Mouse (Mus musculus): ENCODE measurements around the gene Nmbr. TPM values are rescaled to one million over a fixed set of nuclear protein-coding genes. Genes with fewer than 3 reads are reported as not detected.

The Nmbr gene
- 1.4 and 2.3 TPM in 2 replicates for polyA plus RNA-seq (2014; fragmentation: Nextera tagmentation; extraction: Ambion mirVana)

GRCm38 (mm10) chr10:14705072-14706066, at the start of gene Nmbr, which contains the start of gene Vta1:
TSS of gene Nmbr (plus strand) at chr10:14705591.
TSS of gene Vta1 (minus strand) at chr10:14705560.
- under 1% methylated on average over 49 of the region's 50 CpGs for WGBS
- peak; percentile 94 for ATAC-seq (ENCODE audit: low FRiP score, low TSS enrichment)

GRCm38 (mm10) chr10:14660875-14661274, 44.5 kb upstream of the Nmbr start:
- Histone ChIP-seq H3K4me3 (replicated peaks; ENCODE audit: low read depth, low read length) (no peak overlapping the region), H3K4me1 (ENCODE audit: control insufficient read depth, insufficient read depth, low read length) (no peaks in the 10 kb centered on the region), H3K36me3 (ENCODE audit: control insufficient read depth, insufficient read depth, low read length) (peaks cover 32% of the 10 kb centered on the region), H3K27ac (replicated peaks; ENCODE audit: low read depth, low read length) (no peak overlapping the region), H3K9me3 (ENCODE audit: control insufficient read depth, low read length) (no peaks in the 10 kb centered on the region), H3K9ac (replicated peaks; ENCODE audit: low read length) (no peak overlapping the region), H3K4me2 (ENCODE audit: low read length) (no peak overlapping the region), H3K27me3 (ENCODE audit: control insufficient read depth, insufficient read depth, low read length) (no peaks in the 10 kb centered on the region)
- ATAC-seq (ENCODE audit: low FRiP score, low TSS enrichment): no peak
- no peak for DNase-seq
- WGBS: 90% methylated on average over 2 of the region's 2 CpGs

More at GRCm38 (mm10) chr10:14705072-14706066, at the start of gene Nmbr, which contains the start of gene Vta1:
- H3K9me3 ChIP-seq (ENCODE audit: control insufficient read depth, low read length): no peaks in the 10 kb centered on the region
- peak within 1 kb of the TSS; percentile 85 for H3K9ac ChIP-seq (replicated peaks; ENCODE audit: low read length)
- peak; percentile 98 for DNase-seq
- H3K4me2 ChIP-seq (ENCODE audit: low read length): peak within 1 kb of the TSS; percentile 77
- H3K4me3 ChIP-seq (replicated peaks; ENCODE audit: low read depth, low read length): peak within 1 kb of the TSS; percentile 98
- H3K27me3 ChIP-seq (ENCODE audit: control insufficient read depth, insufficient read depth, low read length): no peaks in the 10 kb centered on the region
- peak within 1 kb of the TSS; percentile 87 for H3K27ac ChIP-seq (replicated peaks; ENCODE audit: low read depth, low read length)
- peaks cover 17% of the 10 kb centered on the region for H3K4me1 ChIP-seq (ENCODE audit: control insufficient read depth, insufficient read depth, low read length)
- no peaks in the 10 kb centered on the region for H3K36me3 ChIP-seq (ENCODE audit: control insufficient read depth, insufficient read depth, low read length)

DNA sequence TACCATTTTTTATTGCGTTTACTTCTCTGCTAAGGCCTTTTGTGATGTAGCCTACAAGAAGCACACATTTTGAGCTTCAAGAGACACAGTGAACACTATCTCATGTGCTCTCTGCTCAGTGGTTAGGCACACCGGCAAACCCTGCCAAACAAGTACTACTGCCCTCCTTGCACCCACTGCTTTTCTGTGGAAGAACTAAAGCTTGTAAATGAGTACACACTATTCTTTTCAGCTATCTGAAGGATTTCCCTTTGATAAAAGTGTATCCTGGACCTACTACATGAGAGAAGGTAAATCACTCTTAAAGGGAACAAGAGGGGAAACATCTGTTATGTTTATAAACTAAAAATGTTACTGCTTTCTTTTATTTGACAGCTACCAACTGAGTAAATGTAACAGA, 39.2 kb upstream of the Nmbr start:
- H3K4me1 ChIP-seq (ENCODE audit: control insufficient read depth, insufficient read depth, low read length): no peaks in the 10 kb centered on the region
- H3K4me3 ChIP-seq (replicated peaks; ENCODE audit: low read depth, low read length): no peak overlapping the region
- no peaks in the 10 kb centered on the region for H3K9me3 ChIP-seq (ENCODE audit: control insufficient read depth, low read length)
- H3K27me3 ChIP-seq (ENCODE audit: control insufficient read depth, insufficient read depth, low read length): no peaks in the 10 kb centered on the region
- DNase-seq (no peak), ATAC-seq (ENCODE audit: low FRiP score, low TSS enrichment) (no peak)
- WGBS: 96% methylated on average over 2 of the region's 2 CpGs
- H3K4me2 ChIP-seq (ENCODE audit: low read length): no peak overlapping the region
- no peak overlapping the region for H3K9ac ChIP-seq (replicated peaks; ENCODE audit: low read length)
- H3K27ac ChIP-seq (replicated peaks; ENCODE audit: low read depth, low read length): no peak overlapping the region
- H3K36me3 ChIP-seq (ENCODE audit: control insufficient read depth, insufficient read depth, low read length): peaks cover 33% of the 10 kb centered on the region

GRCm38 (mm10) chr10:14685663-14686062, 19.7 kb upstream of the Nmbr start:
- H3K4me2 ChIP-seq (ENCODE audit: low read length): no peak overlapping the region
- no peak for ATAC-seq (ENCODE audit: low FRiP score, low TSS enrichment)
- no peaks in the 10 kb centered on the region for H3K9me3 ChIP-seq (ENCODE audit: control insufficient read depth, low read length)
- H3K36me3 ChIP-seq (ENCODE audit: control insufficient read depth, insufficient read depth, low read length): peaks cover 17% of the 10 kb centered on the region; the same call in 1 of the 2 replicates
- H3K4me1 ChIP-seq (ENCODE audit: control insufficient read depth, insufficient read depth, low read length): no peaks in the 10 kb centered on the region
- 100% methylated on average over 1 of the region's 1 CpGs for WGBS
- H3K4me3 ChIP-seq (replicated peaks; ENCODE audit: low read depth, low read length): no peak overlapping the region
- no peak overlapping the region for H3K27ac ChIP-seq (replicated peaks; ENCODE audit: low read depth, low read length)
- DNase-seq: no peak
- H3K27me3 ChIP-seq (ENCODE audit: control insufficient read depth, insufficient read depth, low read length): no peaks in the 10 kb centered on the region
- no peak overlapping the region for H3K9ac ChIP-seq (replicated peaks; ENCODE audit: low read length)

DNA sequence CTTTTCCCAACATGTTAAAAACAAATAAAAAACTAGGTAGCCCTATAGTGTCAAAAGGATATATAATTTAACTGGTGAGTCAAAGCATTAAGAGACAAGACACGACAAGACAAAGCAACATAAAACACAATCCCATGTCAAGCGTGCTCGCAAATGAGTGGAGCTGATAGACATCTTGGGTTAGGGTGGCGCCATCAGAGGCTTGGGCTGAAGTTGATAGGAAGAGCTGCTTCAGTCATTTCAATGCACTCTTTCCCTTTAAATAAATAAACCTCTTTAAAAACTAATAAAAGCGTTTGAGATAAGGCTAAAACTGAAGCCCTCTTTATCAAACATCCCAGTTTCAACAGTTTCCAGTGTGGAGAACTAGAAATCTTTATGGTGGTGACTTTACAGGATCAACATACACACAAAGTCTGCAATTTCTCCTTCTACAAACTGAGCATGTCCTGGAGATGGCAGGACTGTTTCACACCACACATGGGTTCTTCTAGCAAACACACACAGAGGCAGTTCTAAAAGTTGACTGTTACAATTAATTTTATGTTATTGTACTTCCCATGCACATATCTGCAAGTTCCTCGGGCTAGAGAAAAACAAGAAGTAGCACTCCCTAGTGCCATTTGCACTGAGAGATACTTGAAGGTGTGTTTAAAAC, 16.5 kb upstream of the Nmbr start:
- H3K4me3 ChIP-seq (replicated peaks; ENCODE audit: low read depth, low read length): no peak overlapping the region
- 96% methylated on average over 6 of the region's 6 CpGs for WGBS
- H3K36me3 ChIP-seq (ENCODE audit: control insufficient read depth, insufficient read depth, low read length): peaks cover 14% of the 10 kb centered on the region; the same call in 1 of the 2 replicates
- no peak overlapping the region for H3K9ac ChIP-seq (replicated peaks; ENCODE audit: low read length)
- DNase-seq (no peak), ATAC-seq (ENCODE audit: low FRiP score, low TSS enrichment) (no peak)
- H3K4me2 ChIP-seq (ENCODE audit: low read length): no peak overlapping the region
- no peak overlapping the region for H3K27ac ChIP-seq (replicated peaks; ENCODE audit: low read depth, low read length)
- no peaks in the 10 kb centered on the region for H3K4me1 ChIP-seq (ENCODE audit: control insufficient read depth, insufficient read depth, low read length)
- H3K9me3 ChIP-seq (ENCODE audit: control insufficient read depth, low read length): no peaks in the 10 kb centered on the region
- no peaks in the 10 kb centered on the region for H3K27me3 ChIP-seq (ENCODE audit: control insufficient read depth, insufficient read depth, low read length)

- H3K4me1 ChIP-seq (ENCODE audit: control insufficient read depth, insufficient read depth, low read length): no peaks in the 10 kb centered on the region
- H3K27ac ChIP-seq (replicated peaks; ENCODE audit: low read depth, low read length): no peak overlapping the region
- peaks cover 14% of the 10 kb centered on the region; the same call in 1 of the 2 replicates for H3K36me3 ChIP-seq (ENCODE audit: control insufficient read depth, insufficient read depth, low read length)
- no peaks in the 10 kb centered on the region for H3K9me3 ChIP-seq (ENCODE audit: control insufficient read depth, low read length)
- no peak overlapping the region for H3K4me2 ChIP-seq (ENCODE audit: low read length)
- no peak overlapping the region for H3K4me3 ChIP-seq (replicated peaks; ENCODE audit: low read depth, low read length)
- 52% methylated on average over 3 of the region's 3 CpGs for WGBS
- DNase-seq (no peak), ATAC-seq (ENCODE audit: low FRiP score, low TSS enrichment) (no peak)
- H3K9ac ChIP-seq (replicated peaks; ENCODE audit: low read length): no peak overlapping the region
- no peaks in the 10 kb centered on the region for H3K27me3 ChIP-seq (ENCODE audit: control insufficient read depth, insufficient read depth, low read length)
Measured at GRCm38 (mm10) chr10:14690349-14690748, 15.0 kb upstream of the Nmbr start.

- peak overlapping the region; percentile 77 for H3K4me2 ChIP-seq (ENCODE audit: low read length)
- no peaks in the 10 kb centered on the region for H3K27me3 ChIP-seq (ENCODE audit: control insufficient read depth, insufficient read depth, low read length)
- DNase-seq: peak; percentile 45
- peak overlapping the region; percentile 98 for H3K4me3 ChIP-seq (replicated peaks; ENCODE audit: low read depth, low read length)
- H3K9me3 ChIP-seq (ENCODE audit: control insufficient read depth, low read length): no peaks in the 10 kb centered on the region
- WGBS: 4% methylated on average over 1 of the region's 1 CpGs
- no peak for ATAC-seq (ENCODE audit: low FRiP score, low TSS enrichment)
- H3K4me1 ChIP-seq (ENCODE audit: control insufficient read depth, insufficient read depth, low read length): peaks cover 17% of the 10 kb centered on the region
- peak overlapping the region; percentile 58 for H3K27ac ChIP-seq (replicated peaks; ENCODE audit: low read depth, low read length)
- peak overlapping the region; percentile 85; the same call in 1 of the 2 replicates for H3K9ac ChIP-seq (replicated peaks; ENCODE audit: low read length)
- no peaks in the 10 kb centered on the region for H3K36me3 ChIP-seq (ENCODE audit: control insufficient read depth, insufficient read depth, low read length)
Measured at GRCm38 (mm10) chr10:14703239-14703638, 2.2 kb upstream of the Nmbr start.

DNA sequence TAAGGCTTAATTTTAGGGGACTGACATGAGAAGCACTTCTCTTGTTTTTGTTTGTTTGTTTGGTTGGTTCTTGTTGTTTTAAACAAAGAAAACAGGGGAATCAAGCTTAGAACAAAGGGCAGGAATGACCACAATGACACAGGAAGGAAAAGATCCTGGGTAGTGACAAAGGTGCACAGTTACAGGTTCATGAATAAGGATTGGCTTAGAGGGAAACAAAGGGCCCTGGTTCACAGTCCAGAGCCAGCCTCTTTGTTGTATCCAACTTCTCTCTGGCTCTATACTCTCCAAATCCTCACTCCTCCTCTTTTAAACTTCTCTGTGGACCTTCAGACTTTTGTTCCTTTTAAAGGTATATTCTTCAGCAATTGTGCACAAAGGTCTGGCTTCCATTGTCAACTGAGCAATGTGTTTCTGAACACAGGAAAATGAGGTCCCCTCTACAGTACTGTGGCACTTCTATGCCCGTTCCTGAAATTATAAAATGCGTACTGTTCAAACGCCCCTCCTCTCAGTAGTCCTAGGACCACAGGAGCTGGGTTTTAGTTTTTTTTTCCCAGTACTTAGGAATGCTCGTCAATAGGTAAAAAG, 1.5 kb upstream of the Nmbr start:
- peak; percentile 24 for DNase-seq

More for the DNA sequence above, 1.5 kb upstream of the Nmbr start:
- Histone ChIP-seq H3K27ac (replicated peaks; ENCODE audit: low read depth, low read length) (peak overlapping the region; percentile 58), H3K27me3 (ENCODE audit: control insufficient read depth, insufficient read depth, low read length) (no peaks in the 10 kb centered on the region), H3K9ac (replicated peaks; ENCODE audit: low read length) (peak overlapping the region; percentile 85; the same call in 1 of the 2 replicates), H3K36me3 (ENCODE audit: control insufficient read depth, insufficient read depth, low read length) (no peaks in the 10 kb centered on the region), H3K4me1 (ENCODE audit: control insufficient read depth, insufficient read depth, low read length) (peaks cover 17% of the 10 kb centered on the region), H3K4me3 (replicated peaks; ENCODE audit: low read depth, low read length) (peak overlapping the region; percentile 98), H3K4me2 (ENCODE audit: low read length) (peak overlapping the region; percentile 77), H3K9me3 (ENCODE audit: control insufficient read depth, low read length) (no peaks in the 10 kb centered on the region)
- ATAC-seq (ENCODE audit: low FRiP score, low TSS enrichment): peak; percentile 34; the same call in 1 of the 2 replicates
- 16% methylated on average over 4 of the region's 4 CpGs for WGBS

Data from midbrain, embryonic 14.5 days (tissue).